Mouse (Mus musculus): ENCODE results near the gene Ppm1a. TPM values are rescaled to one million over a fixed set of nuclear protein-coding genes. Genes with fewer than 3 reads are reported as not detected.
A peak's percentile ranks its signal among the peaks of the same experiment; 100 is the strongest.
"Not testable (repeated sequence)": the region's sequence is repeated elsewhere in the genome, so short reads cannot be mapped to it uniquely, and the experiment has no call there.

The Ppm1a gene
- polyA plus RNA-seq, 3 experiments from 2014 or later = 22.8 to 32.9 (median 30.0) TPM

DNA sequence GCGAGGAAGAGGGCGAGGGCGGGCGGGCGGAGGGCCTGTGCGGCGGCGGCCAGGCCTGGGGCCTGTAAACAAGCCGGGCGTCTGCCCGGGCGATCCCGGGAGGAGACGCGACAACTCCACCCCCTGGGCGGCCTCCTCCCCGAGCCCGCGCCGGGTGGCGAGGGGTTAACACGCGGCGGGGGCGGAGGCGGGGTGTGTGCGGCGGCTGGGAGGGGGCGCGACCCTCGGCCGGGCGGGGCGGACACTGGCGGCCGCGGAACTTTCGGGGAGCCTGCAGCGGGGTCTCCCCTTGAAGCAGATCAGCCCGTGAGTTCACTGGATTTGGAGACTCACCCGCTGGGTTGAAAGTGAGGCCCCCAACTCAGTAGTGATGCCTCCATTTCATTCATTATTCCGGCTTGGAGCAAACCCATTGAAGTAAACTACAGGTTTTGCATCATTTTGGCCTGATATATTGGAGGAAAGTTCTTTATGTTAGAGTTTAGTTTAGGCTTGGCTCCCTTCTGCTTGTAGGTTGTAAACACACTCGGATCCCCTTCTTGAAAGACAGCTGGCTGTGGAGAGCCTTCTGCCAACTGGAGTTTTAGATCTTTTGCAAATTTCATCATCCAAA lies 4.5 kb downstream of the Ppm1a start:
- ATAC-seq = no peak

DNA sequence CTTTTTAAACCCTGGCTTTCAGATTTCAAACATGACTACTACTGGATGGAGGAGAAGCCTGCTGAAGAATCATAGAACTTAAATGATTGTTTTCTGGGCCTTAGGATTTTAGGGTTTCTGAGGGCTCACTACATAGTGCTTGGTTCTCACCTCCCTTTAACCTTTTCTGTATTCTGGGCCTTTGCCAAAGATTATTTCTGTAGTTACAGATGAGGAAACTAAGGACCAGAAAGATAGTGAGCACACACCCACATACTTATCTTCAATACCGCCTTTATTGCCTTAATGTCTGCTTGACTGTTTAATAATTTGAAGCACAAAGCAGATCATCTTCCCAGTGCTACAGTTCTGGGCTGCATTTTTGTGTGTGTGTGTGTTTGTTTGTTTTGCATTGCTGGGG lies 5.2 kb downstream of the Ppm1a start:
- ATAC-seq = no peak

GRCm38 (mm10) chr12:72763156-72763555 lies 5.9 kb downstream of the Ppm1a start:
- ATAC-seq = no peak

- no peak for ATAC-seq
These were observed 10.6 kb downstream of the Ppm1a start for GRCm38 (mm10) chr12:72767809-72768208.

- ATAC-seq = no peak
These were observed 11.0 kb downstream of the Ppm1a start for GRCm38 (mm10) chr12:72768230-72768629.

GRCm38 (mm10) chr12:72769546-72770230 lies 12.4 kb downstream of the Ppm1a start:
- ATAC-seq = no peak

DNA sequence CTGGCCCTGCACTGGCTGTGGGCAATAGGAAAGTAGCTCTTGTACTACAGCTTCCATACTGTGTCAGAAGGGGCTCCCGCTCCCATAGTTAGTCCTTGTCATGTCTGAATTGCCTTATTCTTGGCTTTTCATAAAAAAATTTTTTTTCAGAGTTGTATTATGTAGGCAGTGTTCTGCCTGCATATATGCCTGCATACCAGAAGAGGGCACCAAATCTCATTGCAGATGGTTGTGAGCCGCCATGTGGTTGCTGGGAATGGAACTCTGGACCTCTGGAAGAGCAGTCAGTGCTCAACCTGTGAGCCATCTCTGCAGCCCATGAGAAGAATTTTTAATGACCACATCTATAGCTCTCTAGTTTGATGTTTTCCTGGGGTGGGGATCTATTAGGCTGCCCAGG lies 13.9 kb downstream of the Ppm1a start:
- ATAC-seq = no peak

DNA sequence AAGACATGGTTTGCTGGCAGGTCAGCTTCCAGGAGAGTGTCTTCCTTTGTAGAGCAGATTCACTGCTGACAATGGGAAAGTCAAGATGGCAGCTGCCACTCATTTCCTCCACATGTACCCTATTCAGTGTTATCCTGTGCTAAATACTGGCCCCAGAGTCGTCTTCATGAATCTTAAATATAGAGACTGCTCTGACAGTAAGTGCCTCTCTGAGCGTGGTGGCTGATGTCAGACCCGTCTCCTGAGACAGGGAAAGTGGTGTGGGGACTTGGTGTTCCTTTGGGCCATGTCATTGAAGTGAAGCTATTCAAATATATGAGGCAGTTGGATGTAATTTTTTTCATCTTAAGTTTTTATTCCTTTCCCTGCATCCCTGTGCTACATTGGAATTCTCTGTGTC lies 14.5 kb downstream of the Ppm1a start:
- ATAC-seq = no peak

- no peak for ATAC-seq
These were observed 16.7 kb downstream of the Ppm1a start for GRCm38 (mm10) chr12:72773921-72774320.

GRCm38 (mm10) chr12:72777244-72777643 lies 20.0 kb downstream of the Ppm1a start:
- peak; percentile 54 for ATAC-seq

DNA sequence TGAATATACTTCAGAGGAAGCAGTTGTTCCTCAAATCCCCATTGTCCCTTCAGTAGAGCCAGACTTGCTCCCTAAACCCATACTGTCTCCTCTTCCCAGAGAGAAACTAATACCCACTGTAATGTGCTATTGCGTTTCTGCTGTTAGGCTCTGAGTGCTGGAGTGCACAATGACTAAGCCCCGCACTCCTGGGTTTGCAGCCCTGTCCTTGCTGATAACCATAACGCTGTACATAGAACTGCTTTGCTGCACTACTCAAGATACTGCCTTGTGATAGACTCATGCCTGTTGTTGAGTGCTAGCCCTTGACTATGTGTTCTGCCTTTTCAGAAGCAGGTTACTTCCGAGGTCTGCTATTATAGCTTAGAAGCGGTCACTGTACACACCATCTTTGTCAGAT lies 22.9 kb downstream of the Ppm1a start:
- no peak for ATAC-seq

- not testable (repeated sequence) for ATAC-seq
These were observed 25.5 kb downstream of the Ppm1a start for GRCm38 (mm10) chr12:72782786-72783185.

GRCm38 (mm10) chr12:72785183-72785930 lies 28.1 kb downstream of the Ppm1a start:
- no peak for ATAC-seq

- ATAC-seq = no peak
These were observed 29.3 kb downstream of the Ppm1a start for GRCm38 (mm10) chr12:72786551-72786950.

- no peak for ATAC-seq
These were observed 29.7 kb downstream of the Ppm1a start for GRCm38 (mm10) chr12:72786986-72787385.

GRCm38 (mm10) chr12:72790538-72790937 lies 33.3 kb downstream of the Ppm1a start:
- no peak for ATAC-seq

GRCm38 (mm10) chr12:72792320-72793091 lies 35.3 kb downstream of the Ppm1a start:
- no peak for ATAC-seq

- no peak for ATAC-seq
These were observed 36.7 kb downstream of the Ppm1a start for GRCm38 (mm10) chr12:72793983-72794382.

- ATAC-seq = no peak
These were observed 52.5 kb downstream of the Ppm1a start for GRCm38 (mm10) chr12:72809798-72810197.

GRCm38 (mm10) chr12:72811588-72811987 lies 54.3 kb downstream of the Ppm1a start:
- no peak for ATAC-seq

- peak; percentile 84 for ATAC-seq
These were observed 63.7 kb downstream of the Ppm1a start for GRCm38 (mm10) chr12:72820940-72821431.

DNA sequence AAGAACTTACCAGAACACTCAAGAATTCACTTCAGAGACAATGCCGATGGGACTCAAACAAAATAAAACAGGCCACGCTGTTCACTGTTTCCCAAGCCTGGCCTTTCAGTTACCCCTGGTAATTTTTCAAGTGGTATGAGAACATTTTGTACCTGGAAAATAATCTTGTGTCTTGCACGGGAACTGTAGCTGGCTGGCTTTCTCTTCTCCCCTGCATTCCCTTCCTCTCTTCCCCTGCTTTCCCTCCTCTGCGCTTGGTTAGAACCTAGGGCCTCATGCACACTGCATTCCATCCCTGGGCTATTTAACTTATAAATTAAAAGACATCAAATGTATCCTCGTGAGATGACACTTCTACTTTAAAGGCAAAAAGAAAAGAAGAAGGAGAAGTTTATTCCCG lies 64.3 kb downstream of the Ppm1a start:
- no peak for ATAC-seq

DNA sequence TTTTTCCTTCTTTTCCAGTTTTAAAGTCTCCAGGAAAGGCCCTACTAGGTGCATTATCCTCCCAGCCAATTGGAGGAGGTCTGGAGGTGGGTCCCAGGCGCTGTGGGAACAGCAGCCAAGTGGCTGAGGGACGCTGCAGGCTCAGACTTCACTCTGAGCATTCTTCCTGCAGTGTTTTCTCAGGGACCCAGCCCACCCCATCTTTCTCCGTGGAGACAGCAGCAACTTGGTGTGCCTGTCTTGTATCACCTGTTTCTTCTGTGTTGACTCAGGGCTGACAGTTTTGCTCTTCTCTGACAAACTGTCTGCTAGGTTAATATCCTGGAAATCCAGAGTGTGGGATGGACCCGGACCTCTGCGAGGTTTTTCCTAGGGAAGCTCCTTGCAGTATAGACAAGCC lies 68.4 kb downstream of the Ppm1a start:
- no peak for ATAC-seq

Measured in inflammation-experienced regulatory T-cells, adult 6 months (primary cell).